Comparison of ENCODE assay signal across 10 mouse cellular contexts in the genomic region with DNA sequence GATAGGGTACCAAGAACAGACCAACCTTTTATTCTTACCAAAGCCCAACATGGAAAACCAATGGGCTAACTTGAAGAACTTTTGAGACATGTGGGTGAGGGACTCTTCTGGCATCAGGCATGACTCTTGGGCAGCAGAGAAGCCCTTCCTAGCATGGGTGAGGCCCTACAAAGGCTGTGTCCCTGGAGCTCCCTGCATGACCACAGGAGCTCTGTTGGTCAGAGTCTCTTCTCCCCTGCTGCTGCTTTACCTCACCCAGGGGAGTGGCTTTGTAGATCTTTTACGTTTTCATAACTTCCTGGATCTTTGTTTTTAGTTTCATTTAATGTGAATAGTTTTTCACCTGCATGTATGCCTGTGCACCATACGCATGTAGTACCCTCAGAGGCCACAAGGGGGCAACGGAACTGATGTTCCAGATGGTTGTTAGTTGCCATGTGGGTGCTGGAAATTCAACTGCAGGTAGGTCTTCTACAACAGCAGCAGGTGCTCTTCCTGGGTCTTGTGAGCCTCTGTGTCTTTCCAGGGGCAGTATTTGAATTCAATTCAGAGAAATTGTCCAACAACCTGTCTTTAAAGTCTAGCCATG.
DNase-seq lines count a peak whose midpoint lies in the region; ATAC-seq and TF ChIP-seq lines count a peak whose summit lies in the region.
"Had no signal": no experiment of that assay in that cellular context is flagged by ENCODE, and none has a peak within 500 bp of the region (broad histone marks: within the 10 kb centered on the region; RNA-seq: fewer than 3 reads in every experiment).

No protein-coding gene starts in this region.

- H3K79me3 ChIP-seq in C2C12 (ENCODE audit: low read depth) = no peaks in the 10 kb centered on the region

- H3K9me3 ChIP-seq in heart, embryonic 10.5 days = no peaks in the 10 kb centered on the region
- H3K9me3 ChIP-seq: lung, embryonic 15.5 days had no signal

- peak; percentile 34 for TF ChIP-seq CTCF in C2C12 (IDR thresholded peaks at IDR 0.05; ENCODE audit: control insufficient read depth, insufficient read depth, insufficient read length)
- peak; percentile 71; the same call in 1 of the 2 replicates for TF ChIP-seq CTCF in liver, adult 2 months (IDR thresholded peaks at IDR 0.05; ENCODE audit: low read depth, low read length)

- no peak overlapping the region for H3K4me3 ChIP-seq in heart, embryonic 10.5 days
- no peak overlapping the region for H3K4me3 ChIP-seq in C2C12 (ENCODE audit: insufficient read depth, poor library complexity, severe bottlenecking)
- H3K4me3 ChIP-seq in liver, adult 2 months (ENCODE audit: insufficient read depth, low read depth, low read length) = no peak overlapping the region
- H3K4me3 ChIP-seq: erythroblast, embryonic 14.5 days; lung, embryonic 15.5 days had no signal

- H3K79me2 ChIP-seq in C2C12 (ENCODE audit: control insufficient read depth, insufficient read depth) = no peaks in the 10 kb centered on the region
- no peaks in the 10 kb centered on the region for H3K79me2 ChIP-seq in liver, adult 2 months (ENCODE audit: control insufficient read depth, insufficient read depth, low read length)

- no peak overlapping the region for H3K27ac ChIP-seq in heart, embryonic 10.5 days
- no peak overlapping the region for H3K27ac ChIP-seq in liver, adult 2 months (replicated peaks; ENCODE audit: insufficient read depth, low read depth, low read length)
- H3K27ac ChIP-seq: lung, embryonic 15.5 days had no signal

- 72% methylated on average over 3 of the region's 3 CpGs for WGBS in heart, embryonic 10.5 days
- WGBS in liver, adult 2 months = 71% methylated on average over 3 of the region's 3 CpGs

- intact Hi-C loops in heart, postnatal 14 days (cut with DNase I) = no loop called here

- H3ac ChIP-seq in C2C12 (ENCODE audit: control insufficient read depth, insufficient read length, low read depth) = no peak overlapping the region

- TF ChIP-seq POLR2A in liver, adult 2 months (IDR thresholded peaks at IDR 0.05; ENCODE audit: extremely low read depth, insufficient read depth, low read length) = no peak

- H3K27me3 ChIP-seq in heart, embryonic 10.5 days (ENCODE audit: insufficient read depth, poor library complexity, severe bottlenecking) = no peaks in the 10 kb centered on the region
- no peaks in the 10 kb centered on the region for H3K27me3 ChIP-seq in C2C12 (ENCODE audit: control insufficient read depth, insufficient read depth, insufficient read length)
- no peaks in the 10 kb centered on the region for H3K27me3 ChIP-seq in liver, adult 2 months (ENCODE audit: control insufficient read depth, insufficient read depth, low read length)
- H3K27me3 ChIP-seq: lung, embryonic 15.5 days had no signal

- H3K36me3 ChIP-seq in heart, embryonic 10.5 days = peaks cover 97% of the 10 kb centered on the region
- H3K36me3 ChIP-seq in C2C12 (ENCODE audit: control insufficient read depth, insufficient read depth) = peaks cover 96% of the 10 kb centered on the region
- peaks cover 74% of the 10 kb centered on the region for H3K36me3 ChIP-seq in liver, adult 2 months (ENCODE audit: control insufficient read depth, insufficient read depth, low read length)

- no peak overlapping the region for H3K9ac ChIP-seq in liver, adult 2 months (ENCODE audit: low read depth, low read length)
- H3K9ac ChIP-seq: lung, embryonic 15.5 days had no signal

- DNase-seq in heart, postnatal 14 days = peak; percentile 50 to 69
- no peak for DNase-seq in heart, embryonic 10.5 days (ENCODE audit: low spot score)
- DNase-seq in ZHBTc4 (ENCODE audit: low read depth, low spot score) = peak; percentile 84
- DNase-seq in liver, adult 2 months (ENCODE audit: extremely low read depth, low read depth, low spot score) = peak; percentile 30
- peak; percentile 17 for DNase-seq in retina, postnatal 7 days (ENCODE audit: low read depth, low spot score)
- DNase-seq in frontal cortex, postnatal 10 days (ENCODE audit: low spot score in 2 of 2) = no peak

- peak; percentile 72 for ATAC-seq in erythroblast, adult 5-6 weeks (replicated peaks; ENCODE audit: low FRiP score, poor library complexity, severe bottlenecking)

- no peaks in the 10 kb centered on the region for H3K4me1 ChIP-seq in heart, embryonic 10.5 days
- H3K4me1 ChIP-seq in liver, adult 2 months (ENCODE audit: control insufficient read depth, insufficient read depth, low read length) = no peaks in the 10 kb centered on the region
- H3K4me1 ChIP-seq: lung, embryonic 15.5 days had no signal

TF ChIP-seq in C2C12, 6 proteins besides CTCF, POLR2A, EP300 and RAD21:
- TF ChIP-seq MAX (IDR thresholded peaks at IDR 0.05) (no peak), USF1 (IDR thresholded peaks at IDR 0.05; ENCODE audit: low read depth) (no peak), MYOG (IDR thresholded peaks at IDR 0.05; ENCODE audit: control insufficient read depth, extremely low read depth, insufficient read length) (no peak), CEBPB (IDR thresholded peaks at IDR 0.05; ENCODE audit: low read depth) (no peak), FOSL1 (IDR thresholded peaks at IDR 0.05; ENCODE audit: insufficient read depth, low read length, poor library complexity, severe bottlenecking) (no peak), MYOD1 (IDR thresholded peaks at IDR 0.05; ENCODE audit: control insufficient read depth, insufficient read length, low read depth) (no peak)

Comparison
In these comparisons a context has a peak if more than half of its experiments do, and no peak if none do; other contexts are left out.
1. DNase-seq: peak in heart, postnatal 14 days (2 of 2), ZHBTc4 (single experiment), liver, adult 2 months (single experiment) and retina, postnatal 7 days (single experiment); none in heart, embryonic 10.5 days (single experiment) and frontal cortex, postnatal 10 days (0 of 2).